Mouse (Mus musculus) midbrain, postnatal 0 days (tissue): ENCODE results near the gene Mageb5. TPM values are rescaled to one million over a fixed set of nuclear protein-coding genes. Genes with fewer than 3 reads are reported as not detected.
"Not testable (repeated sequence)": the region's sequence is repeated elsewhere in the genome, so short reads cannot be mapped to it uniquely, and the experiment has no call there.

Experiments used
- ATAC-seq: fragments of 200-750 bp; cut with Nextera tagmentation; 2 replicates; pipeline ENCODE4 v1.8.0; 2017; ENCODE audit warnings: moderate number of reproducible peaks, mild to moderate bottlenecking, moderate TSS enrichment, moderate library complexity; ENCODE audit not compliant: low FRiP score
- DNase-seq: peaks from one replicate; pipeline ENCODE4 v3.0.0-alpha.2; 2015; ENCODE audit warnings: low spot score
- H3K27ac ChIP-seq: fragments of 300-500 bp; sonication (generic); 2 replicates; pipeline ENCODE4 v1.5.1; 2014; ENCODE audit warnings: low read depth, mild to moderate bottlenecking, low read length, mixed read lengths
- H3K27me3 ChIP-seq: fragments of 300-500 bp; sonication (generic); 2 replicates; pipeline ENCODE4 v1.6.1; 2014; ENCODE audit warnings: low read length, control low read depth, mixed read lengths; ENCODE audit not compliant: insufficient read depth
- H3K36me3 ChIP-seq: fragments of 300-500 bp; sonication (generic); 2 replicates; pipeline ENCODE4 v1.6.1; 2014; ENCODE audit warnings: low read length, control low read depth, mixed read lengths; ENCODE audit not compliant: insufficient read depth
- H3K4me1 ChIP-seq: fragments of 300-500 bp; sonication (generic); 2 replicates; pipeline ENCODE4 v1.6.1; 2014; ENCODE audit warnings: mild to moderate bottlenecking, control low read depth, antibody characterized with exemption, low read length, mixed read lengths; ENCODE audit not compliant: insufficient read depth
- H3K4me2 ChIP-seq: fragments of 300-500 bp; sonication (generic); 2 replicates; pipeline ENCODE4 v1.6.1; 2014; ENCODE audit warnings: low read depth, mild to moderate bottlenecking, low read length, mixed read lengths; ENCODE audit not compliant: poor library complexity, severe bottlenecking
- H3K4me3 ChIP-seq: fragments of 300-500 bp; sonication (generic); 2 replicates; pipeline ENCODE4 v1.5.1; 2014; ENCODE audit warnings: low read depth, mild to moderate bottlenecking, low read length, moderate library complexity
- H3K9ac ChIP-seq: fragments of 300-500 bp; sonication (generic); replicated peaks from 2 replicates; pipeline ENCODE4 v1.6.1; 2014; ENCODE audit warnings: mild to moderate bottlenecking, low read length, moderate library complexity, mixed read lengths; ENCODE audit not compliant: poor library complexity, severe bottlenecking
- H3K9me3 ChIP-seq: fragments of 300-500 bp; sonication (generic); 2 replicates; pipeline ENCODE4 v1.6.1; 2016; ENCODE audit warnings: low read length, control low read depth
- WGBS: fragments of 180-500 bp; shearing (Covaris S2); extraction: QIAGEN DNeasy Blood & Tissue Kit; methylation state at CpG from one replicate; pipeline ENCODE4 v1.1.7; 2014; 5-methylcytosine and 5-hydroxymethylcytosine counted together
- polyA plus RNA-seq: library from polyadenylated mRNA; unstranded; fragments of >200 nt; fragmentation: Nextera tagmentation; extraction: Ambion mirVana; gene quantifications from 2 replicates; pipeline ENCODE4 v1.2.1, GENCODE M21; 2015
- total RNA-seq: library from RNA; depleted of rRNA; stranded (reverse); fragments of >200 nt; gene quantifications from 2 replicates; pipeline ENCODE4 v1.2.3, GENCODE M21; 2014; rRNA removed

Gene Mageb5
- total RNA-seq (not detected in 2 replicates), polyA plus RNA-seq (not detected in 2 replicates)

- H3K9ac ChIP-seq: not testable (repeated sequence)
Measured at GRCm38 (mm10) chrX:91782918-91783317, at the start of gene Mageb5. Gene Mageb5 (minus strand): TSS chrX:91783018.

GRCm38 (mm10) chrX:91759591-91760226 is 23.1 kb downstream of the Mageb5 start:
- ATAC-seq, H3K9ac ChIP-seq, H3K4me1 ChIP-seq, H3K4me2 ChIP-seq, H3K27ac ChIP-seq, H3K27me3 ChIP-seq, DNase-seq, H3K4me3 ChIP-seq, H3K36me3 ChIP-seq, H3K9me3 ChIP-seq: not testable (repeated sequence)
- no CpG with 5 or more reads among the region's 1 CpGs for WGBS

More at GRCm38 (mm10) chrX:91782918-91783317, at the start of gene Mageb5:
- H3K36me3 ChIP-seq, H3K9me3 ChIP-seq, H3K4me1 ChIP-seq, ATAC-seq, H3K27ac ChIP-seq, DNase-seq, H3K4me3 ChIP-seq, H3K27me3 ChIP-seq, H3K4me2 ChIP-seq: not testable (repeated sequence)
- 77% methylated on average over 1 of the region's 1 CpGs for WGBS

Other genes with a start within 250 kb of the Mageb5 start
- not detected in 2 replicates for gene 1700084M14Rik, start 207.1 kb downstream of the Mageb5 start, total RNA-seq
- gene 1700084M14Rik, start 207.1 kb downstream of the Mageb5 start, polyA plus RNA-seq: not detected in 2 replicates
- gene Gm14781, start 150.8 kb downstream of the Mageb5 start, total RNA-seq: not detected in 2 replicates
- gene Gm14781, start 150.8 kb downstream of the Mageb5 start, polyA plus RNA-seq: not detected in 2 replicates
- 0.61 TPM in 1 of 2 replicates, not detected in the other for gene Mageb1, start 233.3 kb upstream of the Mageb5 start, total RNA-seq
- gene Mageb1, start 233.3 kb upstream of the Mageb5 start, polyA plus RNA-seq: not detected in 2 replicates